ENCODE assay signal across 9 mouse cellular contexts in genomic region chr6:97458358-97458757, GRCm38 (mm10).
DNase-seq lines count a peak whose midpoint lies in the region; ATAC-seq and TF ChIP-seq lines count a peak whose summit lies in the region.
"Had no signal": no experiment of that assay in that cellular context is flagged by ENCODE, and none has a peak within 500 bp of the region (broad histone marks: within the 10 kb centered on the region; RNA-seq: fewer than 3 reads in every experiment).

No protein-coding gene starts in this region.

- H3K36me3 ChIP-seq in kidney, embryonic 16.5 days (ENCODE audit: insufficient read depth, low read length): no peaks in the 10 kb centered on the region
- no peaks in the 10 kb centered on the region for H3K36me3 ChIP-seq in embryonic facial prominence, embryonic 10.5 days (replicated peaks)
- H3K36me3 ChIP-seq in forebrain, postnatal 0 days (ENCODE audit: insufficient read depth): no peaks in the 10 kb centered on the region
- H3K36me3 ChIP-seq in midbrain, embryonic 13.5 days: no peaks in the 10 kb centered on the region

- 43% methylated on average over 9 of the region's 9 CpGs for WGBS in kidney, embryonic 16.5 days
- 40% methylated on average over 9 of the region's 9 CpGs for WGBS in embryonic facial prominence, embryonic 10.5 days
- WGBS in forebrain, postnatal 0 days: 9% methylated on average over 9 of the region's 9 CpGs
- 15% methylated on average over 9 of the region's 9 CpGs for WGBS in midbrain, embryonic 13.5 days

- H3K4me1 ChIP-seq in kidney, embryonic 16.5 days (ENCODE audit: insufficient read depth, low read length): peaks cover 20% of the 10 kb centered on the region
- peaks cover 26% of the 10 kb centered on the region for H3K4me1 ChIP-seq in embryonic facial prominence, embryonic 10.5 days
- H3K4me1 ChIP-seq in forebrain, postnatal 0 days (ENCODE audit: insufficient read depth): no peaks in the 10 kb centered on the region
- peaks cover 29% of the 10 kb centered on the region for H3K4me1 ChIP-seq in midbrain, embryonic 13.5 days (replicated peaks)

- H3K27me3 ChIP-seq in kidney, embryonic 16.5 days (ENCODE audit: insufficient read depth, low read length): no peaks in the 10 kb centered on the region
- H3K27me3 ChIP-seq in embryonic facial prominence, embryonic 10.5 days (replicated peaks; ENCODE audit: low read depth, poor library complexity, severe bottlenecking): no peaks in the 10 kb centered on the region
- no peaks in the 10 kb centered on the region for H3K27me3 ChIP-seq in forebrain, postnatal 0 days (ENCODE audit: insufficient read depth, low read length)
- no peaks in the 10 kb centered on the region for H3K27me3 ChIP-seq in midbrain, embryonic 13.5 days

- H3K27ac ChIP-seq in kidney, embryonic 16.5 days (ENCODE audit: low read length): peak overlapping the region; percentile 58
- peak overlapping the region; percentile 44 for H3K27ac ChIP-seq in embryonic facial prominence, embryonic 10.5 days (replicated peaks)
- peak overlapping the region; percentile 15; the same call in 1 of the 2 replicates for H3K27ac ChIP-seq in forebrain, postnatal 0 days (ENCODE audit: low read depth, low read length)
- H3K27ac ChIP-seq in midbrain, embryonic 13.5 days: peak overlapping the region; percentile 52

- no peak for ATAC-seq in kidney, embryonic 16.5 days (ENCODE audit: low FRiP score, low TSS enrichment)
- no peak for ATAC-seq in forebrain, postnatal 0 days
- ATAC-seq in midbrain, embryonic 13.5 days: peak; percentile 68

- DNase-seq in kidney, postnatal 4 days: no peak
- no peak for DNase-seq in embryonic facial prominence, embryonic 10.5 days (ENCODE audit: low spot score)
- no peak for DNase-seq in forebrain, postnatal 0 days
- DNase-seq in left cerebral cortex, postnatal 4 days: no peak
- DNase-seq in layer of hippocampus, adult 8-10 months (ENCODE audit: low spot score in 2 of 2): no peak
- DNase-seq: cerebellum, postnatal 36 days; gastrocnemius, postnatal 36 days had no signal

- H3K9me3 ChIP-seq in kidney, embryonic 16.5 days (ENCODE audit: low read length): no peaks in the 10 kb centered on the region
- H3K9me3 ChIP-seq in embryonic facial prominence, embryonic 10.5 days: no peaks in the 10 kb centered on the region
- H3K9me3 ChIP-seq in forebrain, postnatal 0 days (ENCODE audit: low read length): no peaks in the 10 kb centered on the region
- H3K9me3 ChIP-seq in midbrain, embryonic 13.5 days: no peaks in the 10 kb centered on the region

- H3K9ac ChIP-seq in kidney, embryonic 16.5 days (replicated peaks; ENCODE audit: low read length): peak overlapping the region; percentile 24; the same call in 1 of the 2 replicates
- H3K9ac ChIP-seq in forebrain, postnatal 0 days: no peak overlapping the region; the same call in 1 of the 2 replicates
- H3K9ac ChIP-seq in midbrain, embryonic 13.5 days (replicated peaks): 0 out of 2 replicates have a peak overlapping the region, but pooled peaks have one; percentile 33

- peak overlapping the region; percentile 38 for H3K4me2 ChIP-seq in kidney, embryonic 16.5 days (replicated peaks; ENCODE audit: low read depth, low read length)
- H3K4me2 ChIP-seq in forebrain, postnatal 0 days (ENCODE audit: low read depth): peak overlapping the region; percentile 8; the same call in 1 of the 2 replicates
- H3K4me2 ChIP-seq in midbrain, embryonic 13.5 days (replicated peaks): peak overlapping the region; percentile 29

- no peak for TF ChIP-seq CTCF in forebrain, postnatal 0 days (IDR thresholded peaks at IDR 0.05; ENCODE audit: low read depth)

- intact Hi-C loops in left cerebral cortex, postnatal 4 days (cut with DNase I): no loop called here

- H3K4me3 ChIP-seq in kidney, embryonic 16.5 days (ENCODE audit: low read length): peak overlapping the region; percentile 24
- 0 out of 2 replicates have a peak overlapping the region, but pooled peaks have one; percentile 18 for H3K4me3 ChIP-seq in embryonic facial prominence, embryonic 10.5 days
- H3K4me3 ChIP-seq in forebrain, postnatal 0 days (ENCODE audit: low read depth, low read length): no peak overlapping the region
- H3K4me3 ChIP-seq in midbrain, embryonic 13.5 days (replicated peaks): no peak overlapping the region

Comparison
In these comparisons a context has a peak if more than half of its experiments do, and no peak if none do; other contexts are left out.
1. H3K4me3 ChIP-seq: peak in kidney, embryonic 16.5 days (single experiment) and embryonic facial prominence, embryonic 10.5 days (single experiment); none in forebrain, postnatal 0 days (single experiment) and midbrain, embryonic 13.5 days (single experiment).
2. Peak in every context shown above with its lines, with median percentiles within 50 percentile points of each other: H3K27ac ChIP-seq and H3K4me2 ChIP-seq.